Mouse (Mus musculus) liver, adult (tissue): ENCODE measurements around the gene Cyp2t4.

Experiments
- GATA4 ChIP-seq: IDR thresholded peaks from 2 replicates; pipeline ENCODE4 v1.6.1; 2014; ENCODE audit warnings: mild to moderate bottlenecking, low read length; ENCODE audit not compliant: insufficient replicate concordance

Cyp2t4 gene

GRCm38 (mm10) chr7:27133757-27134156 lies 19.8 kb upstream of the Cyp2t4 start:
- TF ChIP-seq GATA4, result no peak

- TF ChIP-seq GATA4, result no peak
Observed at GRCm38 (mm10) chr7:27136410-27136996, 17.0 kb upstream of the Cyp2t4 start.

- TF ChIP-seq GATA4, result no peak
Observed at GRCm38 (mm10) chr7:27156005-27156404, 2.5 kb downstream of the Cyp2t4 start.

GRCm38 (mm10) chr7:27158171-27158570 lies 4.7 kb downstream of the Cyp2t4 start:
- no peak for TF ChIP-seq GATA4

- TF ChIP-seq GATA4, result no peak
Observed at GRCm38 (mm10) chr7:27159256-27159655, 5.7 kb downstream of the Cyp2t4 start.

- TF ChIP-seq GATA4, result no peak
Observed at GRCm38 (mm10) chr7:27159882-27160281, 6.4 kb downstream of the Cyp2t4 start.

- TF ChIP-seq GATA4, result no peak
Observed at GRCm38 (mm10) chr7:27160921-27161320, 7.4 kb downstream of the Cyp2t4 start.

- no peak for TF ChIP-seq GATA4
Observed at GRCm38 (mm10) chr7:27161744-27162143, 8.2 kb downstream of the Cyp2t4 start.

- no peak for TF ChIP-seq GATA4
Observed at GRCm38 (mm10) chr7:27162780-27163449, 9.4 kb downstream of the Cyp2t4 start.

- TF ChIP-seq GATA4, result no peak
Observed at GRCm38 (mm10) chr7:27163450-27163805, 9.9 kb downstream of the Cyp2t4 start.

GRCm38 (mm10) chr7:27164112-27164947 lies 10.8 kb downstream of the Cyp2t4 start:
- no peak for TF ChIP-seq GATA4

- TF ChIP-seq GATA4, result no peak
Observed at GRCm38 (mm10) chr7:27165007-27165655, 11.6 kb downstream of the Cyp2t4 start.

GRCm38 (mm10) chr7:27165696-27166095 lies 12.2 kb downstream of the Cyp2t4 start:
- TF ChIP-seq GATA4, result no peak

- no peak; the same call in 1 of the 2 replicates for TF ChIP-seq GATA4
Observed at GRCm38 (mm10) chr7:27166229-27166613, 12.7 kb downstream of the Cyp2t4 start.

- TF ChIP-seq GATA4, result no peak
Observed at GRCm38 (mm10) chr7:27166614-27167474, 13.3 kb downstream of the Cyp2t4 start, which contains the start of gene Egln2. TSS of gene Egln2 (minus strand) at chr7:27166802.
